Mouse (Mus musculus): ENCODE measurements around the gene Efcab6. TPM values are rescaled to one million over a fixed set of nuclear protein-coding genes. Genes with fewer than 3 reads are reported as not detected.

Gene Efcab6
- polyA plus RNA-seq, 1 experiment from 2014 or later: 1.3 TPM

GRCm38 (mm10) chr15:83955948-83956707, 109.1 kb downstream of the Efcab6 start:
- ATAC-seq (ENCODE audit: low read depth): no peak
- peak; percentile 53 for DNase-seq (ENCODE audit: low spot score)

GRCm38 (mm10) chr15:83949729-83950491, 115.3 kb downstream of the Efcab6 start:
- WGBS: 38% methylated on average over 16 of the region's 16 CpGs

More at GRCm38 (mm10) chr15:83955948-83956707, 109.1 kb downstream of the Efcab6 start:
- Histone ChIP-seq H3K27ac (replicated peaks; ENCODE audit: low read depth, low read length) (no peak overlapping the region), H3K4me2 (ENCODE audit: low read depth, low read length) (no peak overlapping the region), H3K36me3 (ENCODE audit: control insufficient read depth, insufficient read depth, low read length) (no peaks in the 10 kb centered on the region), H3K9me3 (ENCODE audit: control insufficient read depth, low read length) (no peaks in the 10 kb centered on the region), H3K4me3 (ENCODE audit: low read depth, low read length) (no peak overlapping the region), H3K4me1 (ENCODE audit: control insufficient read depth, insufficient read depth, low read length) (no peaks in the 10 kb centered on the region), H3K9ac (ENCODE audit: low read depth, low read length) (no peak overlapping the region), H3K27me3 (replicated peaks; ENCODE audit: control insufficient read depth, insufficient read depth, low read length) (no peaks in the 10 kb centered on the region)
- WGBS: 76% methylated on average over 8 of the region's 8 CpGs

GRCm38 (mm10) chr15:83939703-83940102, 125.5 kb downstream of the Efcab6 start:
- Histone ChIP-seq H3K4me1 (ENCODE audit: control insufficient read depth, insufficient read depth, low read length) (no peaks in the 10 kb centered on the region), H3K9ac (ENCODE audit: low read depth, low read length) (no peak overlapping the region), H3K4me3 (ENCODE audit: low read depth, low read length) (no peak overlapping the region), H3K36me3 (ENCODE audit: control insufficient read depth, insufficient read depth, low read length) (no peaks in the 10 kb centered on the region), H3K27ac (replicated peaks; ENCODE audit: low read depth, low read length) (no peak overlapping the region), H3K27me3 (replicated peaks; ENCODE audit: control insufficient read depth, insufficient read depth, low read length) (no peaks in the 10 kb centered on the region), H3K9me3 (ENCODE audit: control insufficient read depth, low read length) (no peaks in the 10 kb centered on the region), H3K4me2 (ENCODE audit: low read depth, low read length) (no peak overlapping the region)
- no peak for ATAC-seq (ENCODE audit: low read depth)
- DNase-seq (ENCODE audit: low spot score): no peak
- WGBS: 28% methylated on average over 5 of the region's 5 CpGs

More at GRCm38 (mm10) chr15:83949729-83950491, 115.3 kb downstream of the Efcab6 start:
- H3K27ac ChIP-seq (replicated peaks; ENCODE audit: low read depth, low read length): no peak overlapping the region
- no peak for ATAC-seq (ENCODE audit: low read depth)
- H3K4me3 ChIP-seq (ENCODE audit: low read depth, low read length): no peak overlapping the region
- no peak overlapping the region for H3K9ac ChIP-seq (ENCODE audit: low read depth, low read length)
- no peak for DNase-seq (ENCODE audit: low spot score)
- no peaks in the 10 kb centered on the region for H3K27me3 ChIP-seq (replicated peaks; ENCODE audit: control insufficient read depth, insufficient read depth, low read length)
- H3K4me1 ChIP-seq (ENCODE audit: control insufficient read depth, insufficient read depth, low read length): no peaks in the 10 kb centered on the region; the same call in 1 of the 2 replicates
- no peaks in the 10 kb centered on the region for H3K36me3 ChIP-seq (ENCODE audit: control insufficient read depth, insufficient read depth, low read length)
- H3K9me3 ChIP-seq (ENCODE audit: control insufficient read depth, low read length): no peaks in the 10 kb centered on the region
- H3K4me2 ChIP-seq (ENCODE audit: low read depth, low read length): no peak overlapping the region

- ATAC-seq (ENCODE audit: low read depth) (no peak), DNase-seq (ENCODE audit: low spot score) (no peak)
- Histone ChIP-seq H3K4me2 (ENCODE audit: low read depth, low read length) (no peak overlapping the region), H3K4me3 (ENCODE audit: low read depth, low read length) (no peak overlapping the region), H3K36me3 (ENCODE audit: control insufficient read depth, insufficient read depth, low read length) (no peaks in the 10 kb centered on the region), H3K4me1 (ENCODE audit: control insufficient read depth, insufficient read depth, low read length) (no peaks in the 10 kb centered on the region), H3K9me3 (ENCODE audit: control insufficient read depth, low read length) (no peaks in the 10 kb centered on the region), H3K9ac (ENCODE audit: low read depth, low read length) (no peak overlapping the region), H3K27me3 (replicated peaks; ENCODE audit: control insufficient read depth, insufficient read depth, low read length) (no peaks in the 10 kb centered on the region), H3K27ac (replicated peaks; ENCODE audit: low read depth, low read length) (no peak overlapping the region)
- WGBS: 57% methylated on average over 2 of the region's 2 CpGs
These were observed 126.7 kb downstream of the Efcab6 start for GRCm38 (mm10) chr15:83938466-83938865.

- no peaks in the 10 kb centered on the region for H3K4me1 ChIP-seq (ENCODE audit: control insufficient read depth, insufficient read depth, low read length)
- H3K9ac ChIP-seq (ENCODE audit: low read depth, low read length): no peak overlapping the region
- H3K9me3 ChIP-seq (ENCODE audit: control insufficient read depth, low read length): no peaks in the 10 kb centered on the region
- no peak overlapping the region for H3K4me2 ChIP-seq (ENCODE audit: low read depth, low read length)
- H3K36me3 ChIP-seq (ENCODE audit: control insufficient read depth, insufficient read depth, low read length): no peaks in the 10 kb centered on the region
- H3K27me3 ChIP-seq (replicated peaks; ENCODE audit: control insufficient read depth, insufficient read depth, low read length): no peaks in the 10 kb centered on the region
- no peak overlapping the region for H3K27ac ChIP-seq (replicated peaks; ENCODE audit: low read depth, low read length)
- 81% methylated on average over 4 of the region's 4 CpGs for WGBS
- H3K4me3 ChIP-seq (ENCODE audit: low read depth, low read length): no peak overlapping the region
- ATAC-seq (ENCODE audit: low read depth): no peak
- DNase-seq (ENCODE audit: low spot score): no peak
These were observed 128.7 kb downstream of the Efcab6 start for GRCm38 (mm10) chr15:83936506-83936905.

GRCm38 (mm10) chr15:83934816-83935215, 130.4 kb downstream of the Efcab6 start:
- Histone ChIP-seq H3K4me2 (ENCODE audit: low read depth, low read length) (no peak overlapping the region), H3K36me3 (ENCODE audit: control insufficient read depth, insufficient read depth, low read length) (no peaks in the 10 kb centered on the region), H3K4me3 (ENCODE audit: low read depth, low read length) (no peak overlapping the region), H3K9me3 (ENCODE audit: control insufficient read depth, low read length) (no peaks in the 10 kb centered on the region), H3K4me1 (ENCODE audit: control insufficient read depth, insufficient read depth, low read length) (no peaks in the 10 kb centered on the region), H3K27ac (replicated peaks; ENCODE audit: low read depth, low read length) (no peak overlapping the region), H3K27me3 (replicated peaks; ENCODE audit: control insufficient read depth, insufficient read depth, low read length) (no peaks in the 10 kb centered on the region), H3K9ac (ENCODE audit: low read depth, low read length) (no peak overlapping the region)
- 53% methylated on average over 2 of the region's 2 CpGs for WGBS
- DNase-seq (ENCODE audit: low spot score) (no peak), ATAC-seq (ENCODE audit: low read depth) (no peak)

- no peaks in the 10 kb centered on the region for H3K27me3 ChIP-seq (replicated peaks; ENCODE audit: control insufficient read depth, insufficient read depth, low read length)
- 39% methylated on average over 3 of the region's 3 CpGs for WGBS
- ATAC-seq (ENCODE audit: low read depth): no peak
These were observed 139.8 kb downstream of the Efcab6 start for GRCm38 (mm10) chr15:83925338-83925737.

GRCm38 (mm10) chr15:83924656-83925055, 140.5 kb downstream of the Efcab6 start:
- H3K4me1 ChIP-seq (ENCODE audit: control insufficient read depth, insufficient read depth, low read length): no peaks in the 10 kb centered on the region
- no peak overlapping the region for H3K4me2 ChIP-seq (ENCODE audit: low read depth, low read length)
- no peak for ATAC-seq (ENCODE audit: low read depth)
- H3K4me3 ChIP-seq (ENCODE audit: low read depth, low read length): no peak overlapping the region
- no peaks in the 10 kb centered on the region for H3K27me3 ChIP-seq (replicated peaks; ENCODE audit: control insufficient read depth, insufficient read depth, low read length)
- H3K9ac ChIP-seq (ENCODE audit: low read depth, low read length): no peak overlapping the region
- no peaks in the 10 kb centered on the region for H3K9me3 ChIP-seq (ENCODE audit: control insufficient read depth, low read length)
- peak; percentile 69 for DNase-seq (ENCODE audit: low spot score)
- H3K27ac ChIP-seq (replicated peaks; ENCODE audit: low read depth, low read length): no peak overlapping the region
- 14% methylated on average over 4 of the region's 4 CpGs for WGBS
- no peaks in the 10 kb centered on the region for H3K36me3 ChIP-seq (ENCODE audit: control insufficient read depth, insufficient read depth, low read length)

More at GRCm38 (mm10) chr15:83925338-83925737, 139.8 kb downstream of the Efcab6 start:
- Histone ChIP-seq H3K4me2 (ENCODE audit: low read depth, low read length) (no peak overlapping the region), H3K4me1 (ENCODE audit: control insufficient read depth, insufficient read depth, low read length) (no peaks in the 10 kb centered on the region), H3K9me3 (ENCODE audit: control insufficient read depth, low read length) (no peaks in the 10 kb centered on the region), H3K27ac (replicated peaks; ENCODE audit: low read depth, low read length) (no peak overlapping the region), H3K9ac (ENCODE audit: low read depth, low read length) (no peak overlapping the region), H3K36me3 (ENCODE audit: control insufficient read depth, insufficient read depth, low read length) (no peaks in the 10 kb centered on the region), H3K4me3 (ENCODE audit: low read depth, low read length) (no peak overlapping the region)
- no peak for DNase-seq (ENCODE audit: low spot score)
